Mouse (Mus musculus) heart, postnatal 0 days (tissue): ENCODE measurements at regions not wholly inside any gene's neighbourhood (a gene's known extent, or its start where the extent isn't known, plus 50 kb on each side); places are given as distances from the start of the nearest gene placed in this dataset.
"Not testable (repeated sequence)": the region's sequence is repeated elsewhere in the genome, so short reads cannot be mapped to it uniquely, and the experiment has no call there.

Source experiments
- ATAC-seq: fragments of 200-750 bp; cut with Nextera tagmentation; 2 replicates; pipeline ENCODE4 v1.8.0; 2017; ENCODE audit warnings: low read depth, moderate number of reproducible peaks, moderate library complexity; ENCODE audit not compliant: insufficient read depth
- DNase-seq: peaks from one replicate; pipeline ENCODE4 v3.0.0-alpha.2; 2016; ENCODE audit warnings: low spot score
- H3K27ac ChIP-seq: fragments of 300-500 bp; sonication (generic); 2 replicates; pipeline ENCODE4 v1.5.1; 2014; ENCODE audit warnings: low read depth, mild to moderate bottlenecking
- H3K27me3 ChIP-seq: fragments of 300-500 bp; sonication (generic); 2 replicates; pipeline ENCODE4 v1.6.1; 2014; ENCODE audit warnings: low read length, mixed read lengths; ENCODE audit not compliant: control insufficient read depth, insufficient read depth
- H3K36me3 ChIP-seq: fragments of 300-500 bp; sonication (generic); replicated peaks from 2 replicates; pipeline ENCODE4 v1.6.1; 2014; ENCODE audit warnings: low read length, mixed read lengths; ENCODE audit not compliant: control insufficient read depth, insufficient read depth
- H3K4me1 ChIP-seq: fragments of 300-500 bp; sonication (generic); 2 replicates; pipeline ENCODE4 v1.6.1; 2014; ENCODE audit warnings: antibody characterized with exemption; ENCODE audit not compliant: control insufficient read depth, insufficient read depth
- H3K4me2 ChIP-seq: fragments of 300-500 bp; sonication (generic); 2 replicates; pipeline ENCODE4 v1.6.1; 2014; ENCODE audit warnings: low read depth, mild to moderate bottlenecking, low read length, moderate library complexity
- H3K4me3 ChIP-seq: fragments of 300-500 bp; sonication (generic); 2 replicates; pipeline ENCODE4 v1.5.1; 2014; ENCODE audit warnings: low read depth, low read length
- H3K9ac ChIP-seq: fragments of 300-500 bp; sonication (generic); replicated peaks from 2 replicates; pipeline ENCODE4 v1.6.1; 2014; ENCODE audit warnings: low read depth, low read length, mixed read lengths
- H3K9me3 ChIP-seq: fragments of 300-500 bp; sonication (generic); replicated peaks from 2 replicates; pipeline ENCODE4 v1.6.1; 2016; ENCODE audit warnings: low read length; ENCODE audit not compliant: control insufficient read depth
- CTCF ChIP-seq: IDR thresholded peaks from 2 replicates; pipeline ENCODE4 v1.5.1; 2016; ENCODE audit warnings: antibody characterized with exemption, control low read depth, low read depth
- EP300 ChIP-seq: IDR thresholded peaks from 2 replicates; pipeline ENCODE4 v1.6.1; 2016; ENCODE audit warnings: antibody characterized with exemption, low read depth
- WGBS: fragments of 180-500 bp; shearing (Covaris S2); extraction: QIAGEN DNeasy Blood & Tissue Kit; methylation state at CpG from one replicate; pipeline ENCODE4 v1.1.7; 2014; 5-methylcytosine and 5-hydroxymethylcytosine counted together

DNA sequence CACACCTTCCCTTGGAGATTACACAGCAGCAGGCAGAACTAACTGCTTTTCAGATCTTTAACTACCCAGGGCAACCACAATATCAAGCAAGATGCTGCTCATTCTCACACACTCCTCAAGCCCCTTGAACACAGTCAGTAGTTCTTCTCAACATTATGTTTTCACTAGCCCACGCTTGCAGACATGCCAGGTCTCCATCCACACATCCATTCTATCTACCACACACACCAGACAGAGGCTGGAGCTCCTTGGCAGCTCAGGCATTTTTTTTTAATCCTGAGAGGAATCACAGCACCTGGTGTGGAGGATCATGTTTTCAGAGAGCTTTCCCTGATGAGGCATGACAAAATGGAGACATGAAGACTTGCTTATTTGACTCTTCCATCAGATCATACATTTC is 124.9 kb downstream of the Fasl start:
- no peak for TF ChIP-seq CTCF
- TF ChIP-seq EP300: no peak
- no peaks in the 10 kb centered on the region for H3K27me3 ChIP-seq
- H3K4me3 ChIP-seq: no peak overlapping the region
- WGBS: 56% methylated on average over 1 of the region's 1 CpGs
- H3K9me3 ChIP-seq: 0 out of 2 replicates have a peak, but pooled peaks cover 3% of the 10 kb centered on the region
- DNase-seq (no peak), ATAC-seq (no peak)
- H3K27ac ChIP-seq: no peak overlapping the region
- no peaks in the 10 kb centered on the region for H3K36me3 ChIP-seq
- H3K4me1 ChIP-seq: no peaks in the 10 kb centered on the region
- no peak overlapping the region for H3K4me2 ChIP-seq
- H3K9ac ChIP-seq: no peak overlapping the region

DNA sequence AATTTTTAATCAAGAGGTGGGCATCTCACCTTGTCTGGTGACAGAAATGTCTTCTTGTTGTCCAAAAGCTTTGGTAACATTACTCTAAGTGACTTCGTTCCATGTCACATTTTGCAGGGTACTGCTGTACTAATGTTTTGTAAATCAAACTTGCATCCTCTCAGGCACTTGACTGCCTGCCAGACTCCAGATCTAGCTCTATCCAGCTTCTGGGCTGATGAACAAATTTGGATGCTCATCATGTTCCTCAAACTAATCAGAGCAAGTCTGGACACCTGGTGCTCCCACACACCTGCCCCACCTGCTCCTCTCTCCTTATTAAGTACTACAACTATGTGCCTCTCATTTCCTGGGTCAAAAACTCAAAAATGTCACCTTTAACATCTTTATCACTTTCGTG is 126.1 kb downstream of the Fasl start:
- H3K27ac ChIP-seq: no peak overlapping the region
- no peak overlapping the region for H3K4me3 ChIP-seq
- no peaks in the 10 kb centered on the region for H3K36me3 ChIP-seq
- ATAC-seq: no peak
- 0 out of 2 replicates have a peak, but pooled peaks cover 3% of the 10 kb centered on the region for H3K9me3 ChIP-seq
- H3K9ac ChIP-seq: no peak overlapping the region
- no peak for DNase-seq
- TF ChIP-seq EP300 (no peak), CTCF (no peak)
- WGBS: 81% methylated on average over 2 of the region's 2 CpGs
- no peaks in the 10 kb centered on the region for H3K4me1 ChIP-seq
- no peaks in the 10 kb centered on the region for H3K27me3 ChIP-seq
- no peak overlapping the region for H3K4me2 ChIP-seq

DNA sequence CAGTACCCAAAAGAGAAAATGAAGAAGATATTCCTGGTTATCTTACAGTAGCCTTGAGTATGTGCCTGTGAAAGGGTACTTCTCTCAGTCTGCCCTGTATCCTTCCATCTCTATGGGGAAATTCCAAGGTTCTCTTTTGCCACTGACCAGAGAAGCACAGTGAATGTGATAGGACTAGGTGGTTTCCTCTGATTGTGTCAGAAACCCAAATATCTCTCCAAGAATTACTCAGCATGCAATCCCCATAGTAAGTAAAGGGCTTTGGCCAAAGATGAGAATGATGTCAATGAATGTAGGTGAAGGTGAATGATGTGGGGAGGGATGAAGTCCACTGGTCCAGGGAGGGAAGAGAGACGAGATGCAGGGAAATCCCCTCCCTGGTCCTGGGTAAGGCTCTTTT is 130.8 kb downstream of the Fasl start:
- Histone ChIP-seq H3K27me3 (no peaks in the 10 kb centered on the region), H3K9me3 (0 out of 2 replicates have a peak, but pooled peaks cover 3% of the 10 kb centered on the region), H3K27ac (no peak overlapping the region), H3K9ac (no peak overlapping the region), H3K36me3 (no peaks in the 10 kb centered on the region), H3K4me2 (no peak overlapping the region), H3K4me1 (no peaks in the 10 kb centered on the region), H3K4me3 (no peak overlapping the region)
- DNase-seq (no peak), ATAC-seq (no peak)
- TF ChIP-seq EP300 (no peak), CTCF (no peak)
- 80% methylated on average over 1 of the region's 1 CpGs for WGBS

DNA sequence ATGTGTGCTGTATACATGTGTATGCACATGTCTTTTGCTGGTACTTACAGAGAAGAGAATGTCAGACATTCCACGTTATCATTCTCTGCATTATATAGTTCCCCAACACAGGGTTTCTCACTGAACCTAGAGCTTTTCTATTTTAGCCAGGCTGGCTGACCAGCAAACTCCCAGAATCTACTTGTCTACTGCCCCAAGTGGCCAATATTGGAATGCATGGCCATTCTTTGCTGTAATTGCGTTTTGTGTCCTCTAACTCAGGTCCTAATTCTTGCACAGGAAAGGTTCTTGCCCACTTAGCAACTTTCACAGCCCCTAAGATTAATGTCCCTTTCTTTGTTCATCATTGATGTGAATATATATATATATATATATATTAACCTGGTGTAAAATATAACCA is 138.9 kb downstream of the Fasl start:
- Histone ChIP-seq H3K27ac (no peak overlapping the region), H3K4me3 (no peak overlapping the region), H3K36me3 (no peaks in the 10 kb centered on the region), H3K27me3 (no peaks in the 10 kb centered on the region), H3K4me1 (no peaks in the 10 kb centered on the region), H3K9ac (no peak overlapping the region), H3K4me2 (no peak overlapping the region), H3K9me3 (no peaks in the 10 kb centered on the region)
- WGBS: 53% methylated on average over 2 of the region's 2 CpGs
- no peak for TF ChIP-seq EP300
- no peak for TF ChIP-seq CTCF
- DNase-seq (no peak), ATAC-seq (no peak)

- H3K9me3 ChIP-seq: no peaks in the 10 kb centered on the region
- H3K4me2 ChIP-seq: no peak overlapping the region
- H3K9ac ChIP-seq: no peak overlapping the region
- ATAC-seq (no peak), DNase-seq (no peak)
- WGBS: 77% methylated on average over 5 of the region's 5 CpGs
- H3K27me3 ChIP-seq: no peaks in the 10 kb centered on the region
- no peak overlapping the region for H3K4me3 ChIP-seq
- H3K27ac ChIP-seq: no peak overlapping the region
- TF ChIP-seq CTCF: no peak
- no peak for TF ChIP-seq EP300
- H3K36me3 ChIP-seq: no peaks in the 10 kb centered on the region
- no peaks in the 10 kb centered on the region for H3K4me1 ChIP-seq
Observed at GRCm38 (mm10) chr1:161632098-161632497, 137.6 kb downstream of the Tnfsf18 start.

- Histone ChIP-seq H3K9ac (no peak overlapping the region), H3K4me2 (no peak overlapping the region), H3K27ac (no peak overlapping the region), H3K36me3 (no peaks in the 10 kb centered on the region), H3K9me3 (no peaks in the 10 kb centered on the region), H3K27me3 (no peaks in the 10 kb centered on the region), H3K4me3 (no peak overlapping the region), H3K4me1 (no peaks in the 10 kb centered on the region)
- WGBS: 54% methylated on average over 6 of the region's 6 CpGs
- TF ChIP-seq EP300 (no peak), CTCF (no peak)
- ATAC-seq: no peak
- no peak for DNase-seq
Observed at GRCm38 (mm10) chr1:161621291-161621690, 126.8 kb downstream of the Tnfsf18 start.

DNA sequence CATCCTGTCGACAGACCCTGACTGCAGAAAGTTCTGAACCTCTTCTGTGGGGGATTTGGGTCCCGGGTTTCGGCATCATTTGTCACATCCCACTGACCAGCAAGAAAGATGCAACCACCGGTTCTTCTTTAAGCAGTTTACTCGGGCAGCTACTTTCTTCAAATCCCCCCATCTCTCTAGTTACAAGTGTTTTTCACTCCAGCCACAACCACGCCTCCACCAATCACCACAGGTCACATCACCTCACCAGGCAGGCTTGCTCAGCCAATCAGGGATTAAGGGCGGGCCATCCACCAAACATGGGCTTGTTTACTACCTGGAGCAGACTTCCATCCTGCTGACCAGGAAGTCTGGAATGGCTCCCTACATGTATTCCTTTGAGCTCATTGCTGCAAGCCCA is 119.6 kb downstream of the Tnfsf18 start:
- ATAC-seq, H3K27ac ChIP-seq, H3K9me3 ChIP-seq, H3K4me2 ChIP-seq, H3K4me1 ChIP-seq, DNase-seq, H3K36me3 ChIP-seq, H3K9ac ChIP-seq, H3K4me3 ChIP-seq, H3K27me3 ChIP-seq: not testable (repeated sequence)
- WGBS: 80% methylated on average over 7 of the region's 7 CpGs

- ATAC-seq, DNase-seq: not testable (repeated sequence)
- WGBS: 79% methylated on average over 10 of the region's 10 CpGs
Observed at GRCm38 (mm10) chr1:161613658-161614057, 119.2 kb downstream of the Tnfsf18 start.

More at GRCm38 (mm10) chr1:161613658-161614057, 119.2 kb downstream of the Tnfsf18 start:
- H3K9ac ChIP-seq, H3K4me2 ChIP-seq, H3K27me3 ChIP-seq, H3K9me3 ChIP-seq, H3K4me1 ChIP-seq, H3K27ac ChIP-seq, H3K36me3 ChIP-seq, H3K4me3 ChIP-seq: not testable (repeated sequence)
